27 mouse cellular contexts compared by ENCODE assay signal in genomic region chr2:35153844-35154554, GRCm38 (mm10). TPM values are rescaled to one million over a fixed set of nuclear protein-coding genes. Genes with fewer than 3 reads are reported as not detected.
DNase-seq lines count a peak whose midpoint lies in the region; ATAC-seq lines count a peak whose summit lies in the region.
"Had no signal": no experiment of that assay in that cellular context is flagged by ENCODE, and none has a peak within 500 bp of the region (broad histone marks: within the 10 kb centered on the region; RNA-seq: fewer than 3 reads in every experiment).

No protein-coding gene starts in this region.

- H3K9ac ChIP-seq in heart, embryonic 13.5 days, result peak overlapping the region; percentile 56; the same call in 1 of the 2 replicates
- H3K9ac ChIP-seq: limb, embryonic 12.5 days; liver, embryonic 15.5 days; lung, embryonic 14.5 days; stomach, embryonic 15.5 days had no signal

- H3K36me3 ChIP-seq in heart, embryonic 13.5 days, result peaks cover 100% of the 10 kb centered on the region
- peaks cover 94% of the 10 kb centered on the region for H3K36me3 ChIP-seq in megakaryocyte, embryonic 14.5 days (replicated peaks; ENCODE audit: low read length)

- DNase-seq in heart, postnatal 36 days, result no peak
- DNase-seq in brain, adult 2 months (ENCODE audit: low read depth, low spot score), result peak; percentile 25
- DNase-seq in adrenal gland, postnatal 36 days, result no peak
- DNase-seq: adrenal gland, postnatal 14 days; B cell, adult 2 months; cerebellum, postnatal 10 days; gastrocnemius, adult 2 months; kidney, adult 8-10 months; layer of hippocampus, adult 9-11 months; lung, embryonic 14.5 days; lung, postnatal 14 days; right cerebral cortex, postnatal 25 days had no signal

- intact Hi-C loops in heart, postnatal 36 days (cut with DNase I), result no loop called here

- H3K4me2 ChIP-seq in heart, embryonic 13.5 days, result no peak overlapping the region
- H3K4me2 ChIP-seq: limb, embryonic 12.5 days; liver, embryonic 15.5 days; lung, embryonic 14.5 days; midbrain, embryonic 11.5 days; stomach, embryonic 15.5 days had no signal

- H3K4me1 ChIP-seq in heart, embryonic 13.5 days, result peaks cover 38% of the 10 kb centered on the region
- H3K4me1 ChIP-seq in megakaryocyte, embryonic 14.5 days, result peaks cover 71% of the 10 kb centered on the region
- H3K4me1 ChIP-seq: limb, embryonic 12.5 days; liver, embryonic 15.5 days; stomach, embryonic 15.5 days had no signal

- ATAC-seq in heart, embryonic 13.5 days (ENCODE audit: extremely low read depth, insufficient number of reproducible peaks, low FRiP score, low TSS enrichment), result no peak
- ATAC-seq in megakaryocyte, adult 5-6 weeks (ENCODE audit: poor library complexity, severe bottlenecking), result no peak
- ATAC-seq: forebrain, embryonic 16.5 days; hindbrain, embryonic 16.5 days; midbrain, embryonic 16.5 days; Patski had no signal

- H3K4me3 ChIP-seq in heart, embryonic 13.5 days, result no peak overlapping the region
- peak overlapping the region; percentile 21 for H3K4me3 ChIP-seq in megakaryocyte, embryonic 14.5 days (replicated peaks)
- H3K4me3 ChIP-seq: erythroblast, embryonic 14.5 days; gastrocnemius, adult 2 months; limb, embryonic 12.5 days; liver, embryonic 15.5 days; stomach, embryonic 15.5 days had no signal

- WGBS in heart, embryonic 13.5 days, result 49% methylated on average over 8 of the region's 8 CpGs

- H3K9me3 ChIP-seq in heart, embryonic 13.5 days, result no peaks in the 10 kb centered on the region
- H3K9me3 ChIP-seq in megakaryocyte, embryonic 14.5 days, result no peaks in the 10 kb centered on the region
- H3K9me3 ChIP-seq: limb, embryonic 12.5 days; liver, embryonic 15.5 days; stomach, embryonic 15.5 days had no signal

- H3K27me3 ChIP-seq in heart, embryonic 13.5 days (replicated peaks), result no peaks in the 10 kb centered on the region
- H3K27me3 ChIP-seq in megakaryocyte, embryonic 14.5 days (replicated peaks), result no peaks in the 10 kb centered on the region
- H3K27me3 ChIP-seq: limb, embryonic 12.5 days; liver, embryonic 15.5 days; Patski; stomach, embryonic 15.5 days had no signal

- peak overlapping the region; percentile 80 for H3K27ac ChIP-seq in heart, embryonic 13.5 days (replicated peaks)
- H3K27ac ChIP-seq: gastrocnemius, adult 2 months; kidney, postnatal 0 days; limb, embryonic 12.5 days; liver, embryonic 15.5 days; stomach, embryonic 15.5 days had no signal

RNA-seq across cellular contexts. Expression of gene Cntrl, which starts 44.7 kb away (rescaled TPM):
- 16.2 and 16.5 TPM in 2 replicates for polyA plus RNA-seq in heart, embryonic 13.5 days (2015; fragmentation: Nextera tagmentation; extraction: Ambion mirVana)
- total RNA-seq in heart, postnatal 36 days (2021), result 1 to 10 TPM; 6.9 to 8.0 TPM
- 4.0 and 4.8 TPM in 2 replicates for polyA plus RNA-seq in megakaryocyte, embryonic 14.5 days (2012; ENCODE audit: insufficient read depth, low replicate concordance)
- 101 and 115 TPM in 2 replicates for total RNA-seq in megakaryocyte, adult 5-6 weeks (2015)
- 131 and 137 TPM in 2 replicates for total RNA-seq in megakaryocyte, adult 5-6 weeks (2017)
- total RNA-seq in adrenal gland, postnatal 36 days (2021), result 10 to 100 TPM; 12.0 to 14.6 TPM

RNA-seq across cellular contexts. Expression of gene Rab14, which starts 46.9 kb away (rescaled TPM):
- 228 and 262 TPM in 2 replicates for polyA plus RNA-seq in heart, embryonic 13.5 days (2015; fragmentation: Nextera tagmentation; extraction: Ambion mirVana)
- 100 to 1,000 TPM; 133 to 134 TPM for total RNA-seq in heart, postnatal 36 days (2021)
- 1,333 and 3,452 TPM in 2 replicates for polyA plus RNA-seq in megakaryocyte, embryonic 14.5 days (2012; ENCODE audit: insufficient read depth, low replicate concordance)
- total RNA-seq in megakaryocyte, adult 5-6 weeks (2015), result 153 and 167 TPM in 2 replicates
- 134 and 137 TPM in 2 replicates for total RNA-seq in megakaryocyte, adult 5-6 weeks (2017)
- total RNA-seq in adrenal gland, postnatal 36 days (2021), result 100 to 1,000 TPM; 207 to 234 TPM

RNA-seq across cellular contexts. Expression of gene AI182371, which starts 52.7 kb away (rescaled TPM):
- polyA plus RNA-seq in heart, embryonic 13.5 days (2015; fragmentation: Nextera tagmentation; extraction: Ambion mirVana), result 0.35 and 0.74 TPM in 2 replicates
- total RNA-seq in heart, postnatal 36 days (2021), result under 1 TPM in 1 of 2 experiments, not detected in 1; 0.27 TPM
- polyA plus RNA-seq in megakaryocyte, embryonic 14.5 days (2012; ENCODE audit: insufficient read depth, low replicate concordance), result 0.23 TPM in 1 of 2 replicates, not detected in the other
- total RNA-seq in megakaryocyte, adult 5-6 weeks (2015), result 1.3 and 1.4 TPM in 2 replicates
- total RNA-seq in megakaryocyte, adult 5-6 weeks (2017), result 1.4 and 1.7 TPM in 2 replicates
- under 1 TPM; 0.26 to 0.40 TPM for total RNA-seq in adrenal gland, postnatal 36 days (2021)
- total RNA-seq: gastrocnemius, adult 2 months had no signal
- polyA plus RNA-seq: erythroblast, embryonic 14.5 days; hindbrain, embryonic 11.5 days; lung, embryonic 14.5 days; midbrain, embryonic 11.5 days; neural tube, embryonic 11.5 days had no signal

Comparison
In these comparisons a context has a peak if more than half of its experiments do, and no peak if none do; other contexts are left out.
1. RNA of gene Cntrl, which starts 44.7 kb away (total RNA-seq): 101 to 137 TPM in megakaryocyte, adult 5-6 weeks; 12.0 to 14.6 TPM in adrenal gland, postnatal 36 days and 6.9 to 8.0 TPM in heart, postnatal 36 days; every median in the first group is over 4 times any median in the second.